Mouse (Mus musculus) bone marrow, adult 2 months (tissue): ENCODE data around the gene Cpvl. TPM values are rescaled to one million over a fixed set of nuclear protein-coding genes. Genes with fewer than 3 reads are reported as not detected.

ENCODE experiments used
- H3K27ac ChIP-seq: fragments of 200-500 bp; 2 replicates; pipeline ENCODE4 v1.5.1; 2012; ENCODE audit warnings: low read depth, mild to moderate bottlenecking, control low read depth, inconsistent platforms, low read length; ENCODE audit not compliant: control insufficient read depth, poor library complexity, insufficient read depth
- H3K4me1 ChIP-seq: fragments of 200-500 bp; 2 replicates; pipeline ENCODE4 v1.6.1; 2011; ENCODE audit warnings: low read length; ENCODE audit not compliant: control insufficient read depth, insufficient read depth
- H3K4me3 ChIP-seq: fragments of 200-500 bp; replicated peaks from 2 replicates; pipeline ENCODE3; 2011; ENCODE audit warnings: mild to moderate bottlenecking, low read depth, low read length, control low read depth; ENCODE audit not compliant: control insufficient read depth
- CTCF ChIP-seq: fragments of 200-500 bp; IDR thresholded peaks from 2 replicates; pipeline ENCODE4 v1.5.1; 2011; ENCODE audit warnings: low read length, control low read depth; ENCODE audit not compliant: control insufficient read depth, insufficient read depth
- POLR2A ChIP-seq: fragments of 200-500 bp; IDR thresholded peaks from 2 replicates; pipeline ENCODE4 v1.6.1; 2011; ENCODE audit warnings: low read depth, mild to moderate bottlenecking, control low read depth, low read length, borderline replicate concordance; ENCODE audit not compliant: control insufficient read depth
- WGBS: fragments of 180-500 bp; shearing (Covaris S2); methylation state at CpG from one replicate; pipeline ENCODE4 v1.1.7; 2018; 5-methylcytosine and 5-hydroxymethylcytosine counted together
- polyA plus RNA-seq: library from polyadenylated mRNA; stranded (reverse); fragments of >200 nt; gene quantifications from 2 replicates; pipeline ENCODE4 v1.2.4, GENCODE M21; 2011; ENCODE audit warnings: low replicate concordance; ENCODE audit not compliant: missing spikeins, insufficient read depth, insufficient read length

Gene Cpvl
- polyA plus RNA-seq, 1 experiment = not detected

DNA sequence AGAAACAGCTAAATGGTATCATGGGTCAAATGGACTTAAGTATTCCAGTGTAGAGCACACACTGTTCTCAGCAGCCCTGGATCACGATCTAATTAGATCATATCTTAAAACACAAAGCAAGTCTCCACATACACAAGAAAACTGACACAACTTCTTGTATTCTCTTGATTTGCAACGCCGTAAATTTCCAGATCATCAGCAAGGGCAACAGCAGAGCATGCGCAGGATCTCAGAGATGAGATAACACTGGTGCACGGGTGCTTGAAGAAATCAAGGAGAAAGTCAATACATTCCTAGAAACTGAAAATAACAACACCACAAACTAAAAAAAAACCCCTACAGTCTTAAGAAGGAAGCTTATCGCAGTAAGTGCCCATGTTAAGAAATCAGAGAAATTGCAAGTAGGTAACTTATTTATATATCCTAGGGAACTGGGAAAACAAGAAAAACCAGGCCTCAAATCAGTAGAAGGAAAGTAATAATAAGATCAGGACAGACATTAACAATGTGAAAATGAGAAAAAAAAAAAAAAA lies 61.4 kb downstream of the Cpvl start:
- WGBS = 85% methylated on average over 6 of the region's 6 CpGs
- Histone ChIP-seq H3K4me3 (no peak overlapping the region), H3K27ac (no peak overlapping the region), H3K4me1 (no peaks in the 10 kb centered on the region)
- no peak for TF ChIP-seq CTCF
- TF ChIP-seq POLR2A = no peak

DNA sequence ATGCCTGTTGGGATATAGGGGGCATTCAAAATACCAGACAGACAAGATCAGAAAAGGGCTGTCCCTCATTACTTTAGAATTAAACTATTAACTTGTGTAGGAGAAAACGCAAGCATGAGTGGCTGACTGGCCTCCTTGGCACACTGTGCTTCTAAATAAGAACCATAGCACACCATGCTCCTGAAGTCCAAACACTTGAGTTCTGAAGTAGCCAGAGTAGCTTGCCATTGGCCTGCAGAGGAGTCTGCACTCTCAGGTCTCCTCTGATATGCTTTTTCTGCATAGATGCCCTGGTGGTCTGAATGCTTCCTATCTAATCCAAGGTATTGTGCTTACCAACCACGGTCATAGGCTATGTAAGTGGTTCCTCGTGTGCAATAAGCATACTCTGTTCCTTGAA lies 63.1 kb downstream of the Cpvl start:
- TF ChIP-seq CTCF (no peak), POLR2A (no peak)
- Histone ChIP-seq H3K4me3 (no peak overlapping the region), H3K27ac (no peak overlapping the region), H3K4me1 (no peaks in the 10 kb centered on the region)
- 72% methylated on average over 3 of the region's 3 CpGs for WGBS

DNA sequence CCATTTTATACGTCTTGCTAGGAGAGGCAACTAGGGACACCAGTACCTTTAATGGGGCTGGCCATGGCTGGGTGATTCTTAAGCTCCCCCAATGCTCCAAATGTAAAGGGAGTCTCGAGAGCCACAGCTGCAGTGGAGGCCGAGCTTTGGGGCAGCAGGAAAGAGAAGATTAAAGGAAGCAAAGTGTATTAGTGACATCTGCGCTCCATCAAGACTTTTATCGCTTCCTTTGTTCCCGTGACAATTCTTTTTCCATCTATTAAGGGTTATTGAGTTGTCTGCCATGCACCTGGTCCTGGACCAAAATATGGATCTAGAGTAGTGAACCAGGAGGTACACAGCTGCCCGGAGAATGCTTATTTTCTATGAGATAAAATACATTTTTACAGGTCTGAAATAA lies 65.3 kb downstream of the Cpvl start:
- TF ChIP-seq POLR2A = no peak
- no peak for TF ChIP-seq CTCF
- no peak overlapping the region for H3K27ac ChIP-seq
- WGBS = 73% methylated on average over 7 of the region's 7 CpGs

DNA sequence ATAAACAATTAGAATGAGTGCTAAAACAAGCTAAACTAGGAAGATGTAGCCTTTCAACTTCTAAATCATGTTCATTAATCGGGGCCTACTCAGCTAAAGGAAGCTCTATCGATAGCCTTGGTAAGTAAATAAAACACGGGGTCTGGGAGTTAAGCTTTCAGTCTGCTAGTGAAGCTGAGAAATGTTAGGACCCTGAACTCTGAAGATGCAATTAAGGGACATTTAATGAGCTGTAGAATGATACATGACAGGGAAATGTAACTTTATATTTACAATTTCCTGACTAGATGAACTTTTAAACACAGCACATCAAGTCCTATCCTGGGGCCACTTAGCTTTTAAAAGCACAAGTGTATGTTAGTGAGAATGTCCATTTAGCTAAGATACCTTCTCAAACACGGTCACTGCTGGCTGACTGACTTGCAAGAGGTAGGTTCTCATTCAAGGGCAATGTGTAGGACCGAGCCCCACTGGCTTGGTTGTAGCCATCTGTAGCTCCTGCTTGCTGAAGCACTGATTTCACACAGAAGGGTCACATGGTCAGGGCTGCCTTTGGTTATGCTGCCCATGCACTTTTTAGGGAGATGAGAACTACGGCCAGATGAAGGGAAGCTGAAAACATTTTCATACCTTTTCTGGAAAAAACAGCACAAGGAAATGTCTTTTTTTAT lies 66.2 kb downstream of the Cpvl start:
- 81% methylated on average over 6 of the region's 6 CpGs for WGBS
- no peak for TF ChIP-seq CTCF
- no peak for TF ChIP-seq POLR2A
- H3K4me3 ChIP-seq = no peak overlapping the region
- no peak overlapping the region for H3K27ac ChIP-seq
- no peaks in the 10 kb centered on the region; the same call in 1 of the 2 replicates for H3K4me1 ChIP-seq

More for the DNA sequence above, 65.3 kb downstream of the Cpvl start:
- Histone ChIP-seq H3K4me3 (no peak overlapping the region), H3K4me1 (no peaks in the 10 kb centered on the region)

DNA sequence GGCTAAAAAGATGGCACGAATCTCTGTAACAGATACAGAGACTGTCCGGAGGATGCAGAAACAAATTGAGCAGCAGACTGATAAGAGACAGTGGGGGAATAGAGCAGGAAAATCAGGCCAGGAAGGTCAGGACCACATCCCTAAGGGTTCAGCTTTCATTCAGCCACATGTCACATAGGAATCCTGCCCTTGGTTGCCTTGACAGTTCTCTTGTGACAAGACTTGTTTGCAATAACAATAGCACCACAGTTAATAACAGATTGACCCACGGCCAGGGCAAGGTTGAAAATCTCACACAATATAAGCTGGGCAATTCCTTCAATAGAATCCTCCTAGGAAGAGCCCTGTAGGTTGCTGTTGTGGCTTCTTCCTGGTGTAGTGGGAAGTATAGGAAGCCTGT lies 68.5 kb downstream of the Cpvl start:
- Histone ChIP-seq H3K4me1 (peaks cover 2% of the 10 kb centered on the region; the same call in 1 of the 2 replicates), H3K4me3 (no peak overlapping the region), H3K27ac (no peak overlapping the region)
- TF ChIP-seq POLR2A (no peak), CTCF (no peak)
- 67% methylated on average over 3 of the region's 3 CpGs for WGBS

DNA sequence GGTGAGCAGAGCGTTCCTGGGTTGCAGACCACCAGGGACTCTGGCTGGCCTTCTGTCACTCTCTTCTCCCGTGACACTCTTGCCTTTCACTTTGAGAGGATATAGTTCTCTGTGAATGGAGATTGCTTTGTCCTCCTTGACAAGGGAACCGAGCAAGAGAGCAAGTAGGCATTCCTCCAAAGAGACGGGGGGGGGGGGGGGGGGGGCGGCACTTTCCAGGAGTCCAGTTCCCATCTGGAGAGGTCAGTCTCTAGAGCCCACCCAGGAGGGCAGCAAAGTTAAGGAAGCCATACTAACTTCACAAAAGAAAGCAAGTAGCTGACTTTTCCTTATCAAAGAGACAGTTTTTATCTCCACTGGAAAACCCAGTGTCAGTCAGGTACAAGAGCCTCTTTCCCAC lies 69.0 kb downstream of the Cpvl start:
- Histone ChIP-seq H3K4me3 (no peak overlapping the region), H3K4me1 (peaks cover 2% of the 10 kb centered on the region; the same call in 1 of the 2 replicates), H3K27ac (no peak overlapping the region)
- TF ChIP-seq POLR2A (no peak), CTCF (no peak)
- WGBS = 63% methylated on average over 5 of the region's 5 CpGs

DNA sequence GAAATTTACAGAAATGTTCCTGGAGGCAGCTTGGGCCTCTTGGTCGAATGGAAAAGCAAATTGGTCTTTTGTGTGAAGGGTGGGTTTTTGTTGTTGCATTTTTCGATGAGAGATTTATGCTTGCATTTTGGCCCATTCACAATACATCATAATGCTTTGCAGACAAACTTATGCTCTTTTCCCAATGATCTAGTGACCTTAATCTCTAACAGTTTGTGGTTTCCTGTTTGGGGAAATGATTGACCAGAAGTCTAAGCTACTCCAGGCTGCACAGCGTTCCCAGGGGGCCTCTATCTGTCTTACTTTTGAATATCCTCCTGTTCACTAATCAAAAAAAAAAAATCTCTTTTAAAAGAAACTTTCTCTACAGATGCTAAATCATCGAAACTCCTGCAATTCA lies 71.6 kb downstream of the Cpvl start:
- 11% methylated on average over 4 of the region's 4 CpGs for WGBS
- no peak for TF ChIP-seq CTCF
- TF ChIP-seq POLR2A = no peak
- Histone ChIP-seq H3K4me1 (peaks cover 2% of the 10 kb centered on the region; the same call in 1 of the 2 replicates), H3K27ac (no peak overlapping the region), H3K4me3 (no peak overlapping the region)

DNA sequence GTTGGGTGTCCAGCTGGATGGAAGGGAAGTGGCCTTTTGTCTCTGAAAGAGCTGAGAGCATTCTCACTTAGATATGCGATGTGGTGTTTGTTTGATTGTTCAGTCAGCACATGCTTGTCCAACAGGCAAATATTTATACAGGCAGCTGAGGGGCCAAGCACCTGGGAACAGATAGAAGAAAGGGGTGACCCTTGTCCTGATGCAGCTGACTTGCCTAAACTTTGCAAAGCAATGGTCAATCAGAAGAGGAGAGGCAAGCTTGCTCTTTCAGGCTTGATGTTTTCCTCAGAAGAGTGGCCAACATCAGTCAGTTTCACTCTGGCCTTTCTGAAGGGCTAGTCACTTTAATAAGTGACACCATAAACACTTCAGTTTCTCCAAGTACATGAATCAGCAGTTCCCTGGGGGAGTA lies 72.4 kb downstream of the Cpvl start:
- 46% methylated on average over 1 of the region's 1 CpGs for WGBS
- H3K27ac ChIP-seq = no peak overlapping the region

DNA sequence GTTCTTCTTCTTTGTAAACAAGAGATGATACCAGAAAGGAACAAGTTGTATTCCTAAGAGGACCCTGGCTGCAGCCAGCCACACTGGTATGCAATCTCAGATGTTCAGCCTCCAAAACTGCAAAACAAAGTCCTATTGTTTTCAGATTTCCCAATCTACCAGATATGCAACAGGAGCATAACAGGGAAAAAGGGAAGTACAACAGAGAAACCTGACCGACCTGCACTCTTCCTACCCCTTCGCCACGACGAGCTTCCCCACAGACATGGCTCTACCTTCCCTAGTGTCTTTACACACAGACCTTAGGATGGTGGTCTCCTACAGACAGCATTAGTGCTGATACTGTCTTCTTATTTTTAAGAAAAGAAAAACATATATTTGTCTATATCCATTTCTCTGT lies 72.9 kb downstream of the Cpvl start:
- peaks cover 2% of the 10 kb centered on the region; the same call in 1 of the 2 replicates for H3K4me1 ChIP-seq

More for the DNA sequence above, 72.4 kb downstream of the Cpvl start:
- no peak overlapping the region for H3K4me3 ChIP-seq
- peaks cover 2% of the 10 kb centered on the region; the same call in 1 of the 2 replicates for H3K4me1 ChIP-seq
- TF ChIP-seq POLR2A (no peak), CTCF (no peak)

More for the DNA sequence above, 72.9 kb downstream of the Cpvl start:
- 8% methylated on average over 4 of the region's 4 CpGs for WGBS
- TF ChIP-seq CTCF (no peak), POLR2A (no peak)
- Histone ChIP-seq H3K4me3 (no peak overlapping the region), H3K27ac (no peak overlapping the region)
